Mouse (Mus musculus): ENCODE data around the gene Gria2. TPM values are rescaled to one million over a fixed set of nuclear protein-coding genes. Genes with fewer than 3 reads are reported as not detected.

The Gria2 gene
- 100 to 1,000 TPM; 446 to 449 TPM for total RNA-seq (2021)

DNA sequence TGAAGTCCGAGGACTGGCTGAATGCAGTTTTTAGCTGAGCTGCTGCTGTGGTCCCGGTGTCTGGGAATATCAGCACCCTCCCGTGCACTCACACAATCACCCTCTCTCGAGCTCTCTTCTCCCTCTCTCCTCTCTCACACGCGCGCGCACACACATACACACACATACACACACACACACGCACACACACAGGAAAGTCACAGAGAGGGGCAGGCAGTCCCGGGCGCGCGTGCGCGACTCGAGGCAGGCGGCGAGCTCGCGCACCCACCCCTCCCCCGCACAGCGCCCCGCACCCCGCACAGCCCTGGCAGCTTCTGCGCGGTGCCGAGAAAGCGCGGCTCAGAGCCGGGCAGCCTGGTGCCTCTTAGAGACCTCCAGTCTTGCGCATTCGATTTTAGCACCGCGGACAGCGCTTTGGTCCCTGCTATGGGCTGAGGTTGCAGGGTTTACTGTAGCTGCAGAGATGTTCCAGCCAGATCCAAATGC lies at the start of gene Gria2:
TSS of gene Gria2 (minus strand) at position 240 of the 486 bp plus-strand sequence.
- intact Hi-C loops (cut with DNase I) = loop anchor here (5.0 to 10.0 kb wide), 3 partner anchors 80 to 1122 kb away; no protein-coding TSS in a partner anchor
- DNase-seq (ENCODE audit: extremely low spot score in 1 of 2, low spot score in 2 of 2) = peak; percentile 86 to 89

DNA sequence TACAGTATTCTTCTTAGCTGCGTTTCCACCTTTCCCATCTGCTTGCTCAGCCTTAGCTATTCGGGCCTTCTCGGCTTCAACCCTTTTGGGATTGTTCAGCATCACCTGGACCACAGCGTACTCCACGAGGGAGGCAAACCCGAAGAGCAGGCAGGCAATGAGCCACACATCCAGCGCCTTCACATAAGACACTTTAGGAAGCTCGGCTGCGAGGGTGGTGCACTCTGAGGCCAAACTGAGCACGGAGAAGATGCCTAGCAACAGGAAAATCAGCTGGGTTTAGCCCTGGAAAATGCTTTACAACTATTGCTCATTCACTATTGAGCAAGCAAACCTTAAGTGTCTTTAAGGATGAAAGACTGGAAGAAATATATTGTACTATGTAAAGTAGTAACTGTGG lies 48.3 kb upstream of the Gria2 start:
- DNase-seq (ENCODE audit: extremely low spot score in 1 of 2, low spot score in 2 of 2) = no peak
- intact Hi-C loops (cut with DNase I) = no loop called here

DNA sequence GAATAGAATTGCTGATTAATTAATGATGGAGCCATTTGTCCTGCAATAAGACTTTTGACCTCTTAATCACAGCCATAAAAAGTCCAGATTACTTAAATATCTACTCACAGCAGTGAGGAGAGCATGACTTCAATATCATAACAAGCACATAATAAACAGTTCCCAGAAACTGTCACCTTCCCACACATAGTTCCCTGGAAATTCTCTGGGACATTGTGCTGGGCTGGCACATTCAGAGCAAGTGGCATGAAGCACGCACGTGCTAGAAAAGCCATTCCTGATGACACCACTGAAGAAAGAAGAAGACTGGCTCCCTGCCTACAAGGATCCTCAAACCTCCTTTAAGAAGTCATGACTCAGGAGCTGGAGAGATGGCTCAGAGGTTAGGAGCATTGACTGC lies 43.0 kb upstream of the Gria2 start:
- intact Hi-C loops (cut with DNase I) = no loop called here
- DNase-seq (ENCODE audit: extremely low spot score in 1 of 2, low spot score in 2 of 2) = no peak

DNA sequence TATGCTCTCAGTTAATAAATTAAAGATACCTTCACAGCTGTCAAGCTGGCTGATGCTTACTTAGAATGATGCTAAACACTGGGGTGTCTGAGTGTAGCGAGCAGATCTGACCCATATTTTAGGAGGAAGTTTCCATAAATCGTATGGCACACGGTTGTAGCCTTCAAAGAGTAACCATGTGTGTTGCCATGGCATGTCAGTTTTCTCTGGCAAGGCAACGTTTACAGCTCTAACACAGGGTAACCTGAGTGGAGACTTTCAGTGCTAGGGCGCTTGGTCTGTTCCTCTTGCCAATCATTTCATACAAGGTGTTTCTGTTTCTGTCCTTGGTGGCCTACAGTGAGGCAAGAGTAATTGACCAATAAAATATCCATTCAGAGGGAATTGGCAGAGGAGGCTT lies 37.2 kb upstream of the Gria2 start:
- DNase-seq (ENCODE audit: extremely low spot score in 1 of 2, low spot score in 2 of 2) = no peak
- intact Hi-C loops (cut with DNase I) = no loop called here

DNA sequence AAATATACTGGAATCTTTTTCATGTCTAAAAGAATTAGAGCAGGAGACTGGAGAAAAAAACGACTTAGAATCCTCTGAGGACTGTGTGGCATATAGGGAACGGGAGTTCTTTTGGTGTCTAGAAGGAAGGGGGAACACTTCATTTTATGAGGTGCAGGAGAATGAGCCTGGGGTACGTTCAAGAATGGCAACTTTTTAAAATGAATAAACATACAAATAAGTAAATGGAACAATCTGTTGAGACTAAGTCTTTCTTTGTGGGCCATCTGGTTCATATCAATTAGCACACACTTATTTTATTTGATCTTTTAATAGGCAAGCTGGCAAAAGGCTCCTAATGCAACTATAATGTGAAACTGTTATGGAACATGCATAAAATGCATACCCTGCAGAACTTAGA lies 34.9 kb upstream of the Gria2 start:
- intact Hi-C loops (cut with DNase I) = no loop called here
- no peak for DNase-seq (ENCODE audit: extremely low spot score in 1 of 2, low spot score in 2 of 2)

DNA sequence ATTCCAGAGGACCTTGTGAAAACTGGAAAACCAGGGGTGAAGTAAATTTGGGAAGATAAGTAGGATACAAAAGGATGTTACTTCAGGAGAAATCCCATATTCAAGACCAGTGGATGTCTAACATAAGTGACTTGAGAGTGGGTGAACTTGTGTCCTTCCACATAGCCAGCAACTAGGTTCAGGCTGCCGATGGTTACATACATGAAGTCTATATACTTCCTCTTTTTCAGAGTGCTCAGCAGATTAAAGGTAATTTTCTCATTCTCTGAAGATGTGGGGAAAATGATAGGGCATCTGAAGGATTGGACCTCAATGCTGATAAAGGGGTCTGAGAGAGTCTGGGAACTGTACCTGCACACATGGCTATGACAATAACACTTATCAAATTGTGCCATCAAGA lies 21.3 kb upstream of the Gria2 start:
- intact Hi-C loops (cut with DNase I) = no loop called here
- no peak for DNase-seq (ENCODE audit: extremely low spot score in 1 of 2, low spot score in 2 of 2)

DNA sequence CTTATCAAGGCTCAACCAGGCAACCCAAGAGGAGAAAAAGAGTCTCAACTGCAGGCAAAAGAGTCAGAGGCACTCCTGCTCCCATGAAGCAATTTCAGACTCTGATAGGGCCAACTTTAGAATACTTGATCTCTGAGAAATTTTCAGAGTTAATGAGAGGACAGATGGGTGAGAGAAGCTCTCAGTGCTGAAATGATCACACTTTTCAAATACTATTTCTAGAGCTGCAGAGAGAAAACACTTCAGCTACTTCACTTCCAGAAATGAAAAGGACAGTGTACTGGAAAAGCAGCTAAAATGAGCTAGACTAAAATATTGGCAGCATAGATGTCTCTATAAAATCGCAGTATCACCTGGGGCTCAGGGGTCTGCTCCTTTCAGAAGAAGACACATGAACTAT lies 16.0 kb upstream of the Gria2 start:
- no peak for DNase-seq (ENCODE audit: extremely low spot score in 1 of 2, low spot score in 2 of 2)

DNA sequence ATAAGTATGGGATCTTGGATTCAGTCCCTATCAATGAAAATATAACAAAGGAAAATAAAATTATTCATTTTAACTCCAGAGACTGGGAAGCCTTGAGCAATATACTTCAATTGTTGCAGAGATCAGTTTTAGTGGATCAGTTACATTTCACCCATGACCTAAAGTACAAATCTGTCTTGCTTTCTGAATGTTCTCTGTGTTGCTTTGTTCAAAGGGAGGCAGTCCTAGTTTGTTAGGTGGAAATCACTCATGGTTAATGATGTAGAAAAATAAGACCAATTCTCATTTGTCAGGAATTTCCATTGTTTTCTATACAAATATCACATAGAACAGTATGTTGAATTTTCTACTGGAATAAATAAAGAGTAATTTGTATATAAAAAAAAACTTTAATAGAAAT lies 11.1 kb upstream of the Gria2 start:
- intact Hi-C loops (cut with DNase I) = no loop called here
- DNase-seq (ENCODE audit: extremely low spot score in 1 of 2, low spot score in 2 of 2) = no peak

More for the DNA sequence above, 16.0 kb upstream of the Gria2 start:
- intact Hi-C loops (cut with DNase I) = no loop called here

DNA sequence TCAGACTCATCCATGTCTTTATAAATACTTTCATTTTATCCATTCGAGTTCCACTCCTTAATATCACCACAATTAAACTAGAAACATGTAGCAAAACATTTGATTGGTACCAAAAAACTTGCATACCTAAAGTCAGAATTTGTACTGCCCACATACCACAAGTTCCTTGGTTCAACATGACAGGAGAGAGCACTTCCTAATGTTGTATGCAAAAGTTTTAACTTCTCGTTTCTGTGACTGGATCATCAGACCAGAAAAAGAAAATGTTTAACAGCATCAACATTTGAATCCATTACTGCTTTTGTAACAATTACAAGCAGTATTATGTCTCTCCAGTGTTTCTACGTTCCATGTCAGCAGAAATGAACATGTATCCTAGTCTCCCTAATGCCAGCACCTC lies 9.6 kb upstream of the Gria2 start:
- DNase-seq (ENCODE audit: extremely low spot score in 1 of 2, low spot score in 2 of 2) = no peak
- intact Hi-C loops (cut with DNase I) = no loop called here

DNA sequence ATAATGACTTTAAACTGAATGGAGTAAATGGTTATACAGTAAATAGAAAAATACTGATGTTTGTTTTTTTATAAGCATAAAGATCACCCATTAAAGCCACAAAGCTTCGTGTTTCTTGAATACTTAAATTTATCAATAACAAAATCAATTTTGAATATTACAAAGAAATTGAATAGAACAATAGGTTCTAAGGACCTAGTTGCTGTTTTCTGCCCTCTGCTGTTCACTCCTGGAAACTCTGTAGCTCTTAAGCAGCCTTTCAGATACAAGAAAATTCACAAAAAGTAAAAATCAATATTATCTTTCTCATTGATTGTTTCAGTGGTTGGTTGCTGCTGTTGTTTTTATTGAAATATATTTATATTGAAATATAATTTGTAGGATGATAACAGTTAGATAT lies 2.7 kb upstream of the Gria2 start:
- DNase-seq (ENCODE audit: extremely low spot score in 1 of 2, low spot score in 2 of 2) = no peak
- intact Hi-C loops (cut with DNase I) = loop anchor here (10.0 kb wide), 1 partner anchor 1119 kb away; no protein-coding TSS in a partner anchor

DNA sequence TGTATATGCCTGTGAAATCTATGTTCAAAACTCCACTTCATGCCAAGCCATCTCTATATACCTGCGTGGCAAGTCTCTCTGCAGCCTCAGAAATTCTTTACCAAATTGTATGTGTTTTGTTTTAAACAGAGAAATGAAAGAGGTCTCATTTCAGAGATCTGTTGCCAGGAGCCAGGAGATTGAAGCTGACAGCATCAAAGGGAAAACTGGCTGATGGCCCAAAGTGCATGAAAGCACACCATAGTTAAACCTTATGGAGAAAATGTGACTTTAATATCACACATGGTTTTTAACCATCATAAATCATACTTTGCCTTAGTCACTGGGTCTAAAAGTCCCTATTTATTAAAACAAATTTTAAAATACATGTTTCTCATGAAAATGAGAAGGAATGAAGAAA lies 1.2 kb upstream of the Gria2 start:
- no peak for DNase-seq (ENCODE audit: extremely low spot score in 1 of 2, low spot score in 2 of 2)
- intact Hi-C loops (cut with DNase I) = loop anchor here (5.0 to 10.0 kb wide), 3 partner anchors 82 to 1121 kb away; no protein-coding TSS in a partner anchor

DNA sequence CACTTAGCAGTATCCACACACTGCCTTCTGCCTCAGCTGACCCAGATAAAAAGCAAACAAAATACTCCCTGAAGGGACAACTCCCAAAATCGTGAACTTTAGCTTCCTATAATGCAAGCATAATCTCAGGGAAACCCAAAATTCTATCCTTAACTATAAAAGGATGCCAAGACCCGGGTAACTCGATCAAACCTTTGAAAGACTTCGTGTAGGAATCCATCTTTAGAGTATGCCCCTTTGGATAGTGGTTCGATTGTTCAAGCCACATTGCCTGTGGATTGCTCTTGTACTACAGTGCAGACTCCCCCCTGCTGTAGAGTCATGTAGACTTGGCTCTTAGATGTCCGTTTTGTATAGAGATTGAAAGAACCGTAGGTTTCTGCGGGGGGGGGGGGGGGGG lies 576 bp upstream of the Gria2 start:
- DNase-seq (ENCODE audit: extremely low spot score in 1 of 2, low spot score in 2 of 2) = no peak
- intact Hi-C loops (cut with DNase I) = loop anchor here (5.0 to 10.0 kb wide), 3 partner anchors 81 to 1122 kb away; no protein-coding TSS in a partner anchor

DNA sequence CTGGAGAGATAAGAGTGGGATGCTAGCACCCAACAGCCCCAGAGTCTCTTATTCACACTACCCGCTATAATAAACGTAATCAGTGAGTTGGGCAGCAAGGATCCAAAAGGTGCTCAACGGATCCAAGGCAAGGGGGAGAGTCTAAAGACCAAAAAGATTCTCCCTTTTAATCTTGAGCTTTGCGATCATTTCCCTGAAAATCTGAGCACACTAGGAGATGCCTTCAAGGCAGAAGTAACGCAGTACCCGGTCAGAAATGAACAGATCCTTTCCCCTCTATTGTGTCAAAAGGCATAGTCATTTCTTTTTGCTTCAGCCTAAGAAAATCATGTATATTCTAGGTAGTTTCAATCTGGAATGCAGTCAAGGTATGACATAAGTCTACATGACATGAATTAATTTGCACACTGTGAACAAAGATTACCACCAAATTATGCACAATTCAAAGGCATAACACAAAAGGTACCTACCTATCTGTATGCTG lies 766 bp downstream of the Gria2 start:
- intact Hi-C loops (cut with DNase I) = loop anchor here (5.0 to 10.0 kb wide), 3 partner anchors 80 to 1123 kb away; no protein-coding TSS in a partner anchor
- no peak for DNase-seq (ENCODE audit: extremely low spot score in 1 of 2, low spot score in 2 of 2)

DNA sequence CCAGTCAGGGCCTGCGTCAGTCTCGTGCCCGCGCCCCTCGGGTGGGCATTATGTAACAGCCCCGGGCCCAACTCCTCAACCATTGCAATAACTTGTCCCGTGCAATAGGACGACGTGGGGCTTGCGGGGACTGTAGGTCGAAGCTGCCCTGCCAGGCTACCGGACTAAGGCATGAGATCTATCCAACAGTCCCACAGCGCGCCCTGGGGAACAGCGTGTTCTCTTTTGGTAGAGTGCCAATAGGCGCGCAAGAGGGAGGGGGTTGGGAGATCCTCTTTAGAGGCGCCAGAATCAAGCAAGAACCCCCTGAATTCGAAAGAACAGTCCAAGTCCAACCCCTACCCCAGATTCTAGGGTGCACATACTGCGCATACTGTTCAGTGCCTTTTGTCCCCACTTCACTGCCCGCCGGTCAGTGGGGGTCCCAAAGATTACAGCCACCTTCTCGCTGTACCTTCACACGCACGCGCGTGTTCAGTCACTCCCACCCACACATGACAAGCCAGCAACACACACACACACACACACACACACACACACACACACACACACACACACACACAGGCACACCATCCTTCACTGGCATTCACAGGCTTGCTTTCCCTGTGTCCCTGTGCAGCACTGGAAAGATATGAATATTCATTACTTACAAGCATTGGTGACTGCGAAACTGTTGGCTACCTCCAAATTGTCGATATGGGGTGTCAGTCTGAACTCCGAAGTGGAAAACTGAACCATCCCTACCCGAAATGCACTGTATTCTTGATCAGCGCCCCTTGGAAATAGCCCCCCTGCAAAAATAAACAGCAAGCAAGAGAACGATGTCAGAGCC lies 1.4 kb downstream of the Gria2 start:
- intact Hi-C loops (cut with DNase I) = loop anchor here (5.0 to 10.0 kb wide), 3 partner anchors 79 to 1124 kb away; no protein-coding TSS in a partner anchor
- DNase-seq (ENCODE audit: extremely low spot score in 1 of 2, low spot score in 2 of 2) = peak; percentile 71

DNA sequence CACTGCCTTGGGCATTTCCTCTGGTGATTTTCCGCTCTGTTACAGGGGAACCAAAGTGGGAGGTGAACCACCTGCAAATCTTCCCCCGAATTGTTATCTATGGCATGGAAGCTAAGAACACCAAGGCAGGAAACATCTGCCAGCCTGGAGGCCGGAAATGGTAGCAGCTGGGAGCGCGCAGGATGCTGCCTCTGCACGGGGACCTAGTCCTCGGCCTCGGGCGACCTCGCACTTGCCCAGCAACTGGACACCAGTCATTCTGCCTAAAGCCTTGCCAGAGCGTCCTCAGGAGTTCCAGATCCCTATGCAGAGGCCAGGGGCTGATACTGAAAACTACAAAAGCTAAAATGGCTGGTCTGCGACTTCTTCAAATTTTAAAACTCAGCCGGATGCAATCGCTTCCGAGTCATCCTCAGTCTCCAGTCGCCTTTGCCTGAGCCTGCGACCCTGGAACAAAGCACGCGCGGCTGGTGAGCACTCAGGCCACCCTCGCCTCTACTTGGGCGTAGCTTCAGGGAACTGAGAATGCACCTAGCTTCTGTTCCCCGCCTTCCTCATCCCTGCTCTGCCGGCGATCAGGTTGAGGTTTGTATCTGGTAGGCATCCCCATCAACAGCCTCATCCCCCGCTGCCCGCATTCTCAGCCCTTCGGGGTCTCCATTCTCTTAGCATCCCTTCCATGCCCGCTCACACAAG lies 2.2 kb downstream of the Gria2 start:
- DNase-seq (ENCODE audit: extremely low spot score in 1 of 2, low spot score in 2 of 2) = peak in 1 of 2 experiments; percentile 68
- intact Hi-C loops (cut with DNase I) = loop anchor here (5.0 to 10.0 kb wide), 3 partner anchors 78 to 1124 kb away; no protein-coding TSS in a partner anchor

DNA sequence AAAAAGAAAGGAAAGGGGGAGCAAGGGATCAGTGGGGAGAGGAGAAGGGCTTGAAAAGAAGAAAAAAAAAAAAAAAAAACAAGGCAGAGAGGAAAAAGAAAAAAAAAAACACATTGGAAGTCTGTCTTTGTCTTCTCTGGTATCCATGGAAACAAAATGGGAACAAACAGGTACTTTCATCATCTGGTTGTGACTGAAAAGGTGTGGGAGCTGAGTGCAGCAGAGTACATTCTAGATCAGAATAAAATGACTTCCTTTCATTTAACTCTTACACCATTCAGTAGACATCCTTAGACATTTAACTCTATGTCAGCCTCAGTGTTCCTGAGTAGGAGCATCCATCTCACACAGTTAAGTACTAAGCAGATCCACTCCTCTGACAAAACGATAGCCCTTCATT lies 4.7 kb downstream of the Gria2 start:
- no peak for DNase-seq (ENCODE audit: extremely low spot score in 1 of 2, low spot score in 2 of 2)
- intact Hi-C loops (cut with DNase I) = loop anchor here (10.0 kb wide), 2 partner anchors 113 to 913 kb away; partner anchors contain the start of gene Fam198b

DNA sequence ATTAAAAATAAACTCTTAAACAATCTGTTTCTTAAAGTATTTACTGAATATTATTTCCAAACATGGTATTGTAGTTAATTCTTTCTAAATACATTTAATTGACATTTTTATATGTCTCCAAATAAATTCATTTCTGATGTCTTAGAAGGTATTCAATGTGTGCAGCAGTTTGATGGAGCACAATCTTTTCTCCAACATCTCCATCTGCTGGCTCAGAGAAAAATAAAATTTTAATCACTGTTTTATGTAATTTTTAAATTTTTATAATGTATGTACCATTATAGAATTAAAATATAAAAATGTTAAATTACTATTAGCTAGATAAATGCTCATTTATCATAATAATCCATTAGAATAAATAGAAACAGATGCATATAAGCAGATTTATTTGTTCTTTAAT lies 5.9 kb downstream of the Gria2 start:
- DNase-seq (ENCODE audit: extremely low spot score in 1 of 2, low spot score in 2 of 2) = no peak
- intact Hi-C loops (cut with DNase I) = loop anchor here (10.0 kb wide), 2 partner anchors 112 to 912 kb away; partner anchors contain the start of gene Fam198b

DNA sequence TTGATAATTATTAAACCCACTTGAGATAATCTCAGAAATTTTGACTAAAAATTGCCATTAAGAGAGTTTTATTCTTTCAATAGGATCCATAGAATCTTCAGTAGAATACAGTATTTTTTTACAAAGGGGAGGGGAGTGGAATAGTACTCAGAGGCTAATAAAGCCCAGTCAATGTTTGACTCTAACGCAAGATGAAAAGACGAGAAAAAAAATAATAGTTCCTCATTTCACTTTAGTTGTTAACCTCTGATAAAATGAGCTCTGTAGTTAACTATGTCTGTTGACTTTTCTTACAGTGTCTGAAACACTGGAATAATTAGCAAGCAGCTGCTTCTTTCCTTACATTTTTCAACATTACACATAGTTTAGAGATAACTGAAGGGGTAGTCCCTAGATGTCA lies 7.4 kb downstream of the Gria2 start:
- intact Hi-C loops (cut with DNase I) = loop anchor here (10.0 kb wide), 2 partner anchors 110 to 910 kb away; partner anchors contain the start of gene Fam198b
- no peak for DNase-seq (ENCODE audit: extremely low spot score in 1 of 2, low spot score in 2 of 2)

DNA sequence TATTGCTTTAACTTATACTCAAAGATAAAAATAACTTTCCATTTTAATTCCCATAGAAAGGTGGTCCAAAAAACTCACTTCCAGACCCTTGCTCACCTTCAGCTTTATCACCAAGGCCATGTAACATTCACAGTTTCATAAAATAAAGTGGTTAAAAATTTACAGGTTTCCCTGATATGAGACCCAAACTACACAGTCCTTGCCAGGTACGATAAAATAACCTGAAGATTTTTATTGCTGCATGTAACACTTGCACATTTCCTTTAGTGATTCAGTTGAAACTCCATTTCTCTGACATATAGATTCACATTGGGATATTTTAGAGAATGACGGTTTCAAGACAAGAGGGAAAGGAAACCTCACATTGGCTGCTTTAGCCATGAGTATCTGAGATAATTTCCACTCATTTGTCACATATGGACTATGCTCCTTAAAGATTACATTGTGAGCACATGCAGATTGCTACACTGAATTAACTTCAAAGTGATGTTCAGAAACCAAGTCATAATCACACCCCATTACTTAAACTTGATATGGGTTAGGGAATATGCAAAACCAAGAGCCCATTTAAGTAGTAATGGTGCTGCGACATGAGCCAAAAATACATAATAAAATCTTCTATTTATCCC lies 15.4 kb downstream of the Gria2 start:
- DNase-seq (ENCODE audit: extremely low spot score in 1 of 2, low spot score in 2 of 2) = no peak
- intact Hi-C loops (cut with DNase I) = no loop called here

Data from left cerebral cortex, postnatal 10 days (tissue).